Mouse (Mus musculus): Measurements from ENCODE around the gene Ush1c. TPM values are rescaled to one million over a fixed set of nuclear protein-coding genes. Genes with fewer than 3 reads are reported as not detected.

Gene Ush1c
- total and polyA plus RNA-seq, 3 experiments: not detected

DNA sequence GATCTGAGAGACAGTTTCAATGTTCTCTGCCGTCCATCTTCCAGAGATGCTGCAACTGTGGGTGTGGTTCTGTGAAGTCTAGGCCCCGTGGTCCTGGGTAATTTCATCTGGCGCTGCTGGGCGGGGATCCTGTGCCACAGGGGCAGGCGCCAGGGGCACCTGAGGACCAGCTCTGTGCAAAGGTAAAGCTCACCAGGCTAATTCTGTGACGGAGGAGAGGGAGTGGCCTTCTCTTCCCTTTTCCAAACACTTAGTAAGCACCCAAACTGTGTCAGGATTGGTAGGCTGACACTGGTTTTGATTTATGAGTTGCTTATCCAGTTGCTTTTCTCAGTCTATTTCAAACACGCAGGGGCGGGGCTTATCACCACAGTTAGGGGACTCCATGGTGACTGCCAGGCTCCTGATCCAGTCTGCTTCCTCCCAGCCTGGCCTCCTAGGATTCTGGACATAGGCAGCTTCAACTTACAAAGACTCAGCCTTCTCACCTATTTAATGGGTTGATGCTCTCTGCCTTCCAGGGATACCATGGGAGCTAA lies 17.6 kb downstream of the Ush1c start:
- Histone ChIP-seq H3K27ac (ENCODE audit: insufficient read depth, low read depth) (no peak overlapping the region), H3K36me3 (replicated peaks in 1 of 2; ENCODE audit: control insufficient read depth in 1 of 2, insufficient read depth in 1 of 2, low read length in 1 of 2) (no peaks in the 10 kb centered on the region), H3K27me3 (replicated peaks) (peaks cover 76% of the 10 kb centered on the region), H3K4me1 (ENCODE audit: control insufficient read depth in 1 of 2, insufficient read depth in 2 of 2) (0 out of 4 replicates have a peak, but pooled peaks cover 0 to 2% of the 10 kb centered on the region in 2 experiments), H3K79me2 (replicated peaks; ENCODE audit: control insufficient read depth, extremely low read depth, insufficient read depth, poor library complexity, severe bottlenecking) (no peaks in the 10 kb centered on the region), H3K9ac (ENCODE audit: insufficient read depth, low read depth) (no peak overlapping the region), H3K4me2 (ENCODE audit: insufficient read depth, low read depth, poor library complexity, severe bottlenecking) (no peak overlapping the region), H3K4me3 (replicated peaks in 1 of 3; ENCODE audit: low read depth in 2 of 3, low read length in 2 of 3, poor library complexity in 1 of 3) (no peak overlapping the region), H3K9me3 (replicated peaks; ENCODE audit: low read length) (peaks cover 6% of the 10 kb centered on the region)
- dilution Hi-C loops (cut with MboI; ENCODE audit: extremely low pct_ligation_motif_present, extremely low pct_unique_long_range_greater_than_20kb, low sequenced_read_pairs) (no loop called here), in situ Hi-C loops (cut with MboI; ENCODE audit: low pct_ligation_motif_present, low pct_unique_long_range_greater_than_20kb, low sequenced_read_pairs) (no loop called here)
- TF ChIP-seq USF1 (IDR thresholded peaks at IDR 0.05; ENCODE audit: low read depth, low read length) (no peak), SIN3A (IDR thresholded peaks at IDR 0.05; ENCODE audit: low read length) (no peak), JUN (IDR thresholded peaks at IDR 0.05; ENCODE audit: insufficient read depth, low read depth, low read length) (no peak), MAX (IDR thresholded peaks at IDR 0.05; ENCODE audit: low read length) (no peak), USF2 (conservative IDR thresholded peaks at IDR 0.05; ENCODE audit: low read depth, low read length) (no peak), MAZ (IDR thresholded peaks at IDR 0.05; ENCODE audit: low read depth, low read length) (no peak)
- no peak for DNase-seq (ENCODE audit: extremely low read depth)

DNA sequence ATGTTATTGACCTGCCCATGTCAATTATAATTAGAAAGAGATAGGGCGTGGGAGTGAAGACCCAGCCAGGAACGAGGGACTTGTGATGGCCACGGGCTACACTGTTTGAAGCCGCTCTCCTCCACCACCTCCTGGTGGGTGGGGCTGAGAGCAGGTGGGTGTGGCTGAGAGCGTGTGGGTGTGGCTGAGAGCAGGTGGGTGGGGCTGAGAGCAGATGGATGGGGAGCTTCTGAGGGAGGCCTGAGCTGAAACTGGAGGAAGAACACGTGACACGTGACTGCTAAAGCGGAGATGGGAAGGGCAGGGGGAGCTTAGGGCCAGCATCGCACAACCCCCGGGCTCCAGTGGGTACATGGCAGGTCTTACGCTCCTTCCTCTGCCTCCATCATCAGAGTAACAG lies 19.9 kb downstream of the Ush1c start:
- Histone ChIP-seq H3K4me2 (ENCODE audit: insufficient read depth, low read depth, poor library complexity, severe bottlenecking) (no peak overlapping the region), H3K27ac (ENCODE audit: insufficient read depth, low read depth) (no peak overlapping the region), H3K79me2 (replicated peaks; ENCODE audit: control insufficient read depth, extremely low read depth, insufficient read depth, poor library complexity, severe bottlenecking) (no peaks in the 10 kb centered on the region), H3K9me3 (replicated peaks; ENCODE audit: low read length) (no peaks in the 10 kb centered on the region), H3K9ac (ENCODE audit: insufficient read depth, low read depth) (no peak overlapping the region), H3K4me3 (replicated peaks in 1 of 3; ENCODE audit: low read depth in 2 of 3, low read length in 2 of 3, poor library complexity in 1 of 3) (no peak overlapping the region), H3K36me3 (replicated peaks in 1 of 2; ENCODE audit: control insufficient read depth in 1 of 2, insufficient read depth in 1 of 2, low read length in 1 of 2) (no peaks in the 10 kb centered on the region), H3K4me1 (ENCODE audit: control insufficient read depth in 1 of 2, insufficient read depth in 2 of 2) (0 out of 4 replicates have a peak, but pooled peaks cover 0 to 2% of the 10 kb centered on the region in 2 experiments), H3K27me3 (replicated peaks) (peaks cover 91% of the 10 kb centered on the region)
- no peak for TF ChIP-seq IRF4 (IDR thresholded peaks at IDR 0.05; ENCODE audit: low read depth, low read length)
- TF ChIP-seq GABPA (IDR thresholded peaks at IDR 0.05; ENCODE audit: insufficient replicate concordance, low read depth, low read length): no peak
- no peak for TF ChIP-seq UBTF (IDR thresholded peaks at IDR 0.05; ENCODE audit: low read depth, low read length)
- no peak for TF ChIP-seq TCF12 (IDR thresholded peaks at IDR 0.05; ENCODE audit: low read depth, low read length)
- TF ChIP-seq NELFE (IDR thresholded peaks at IDR 0.05; ENCODE audit: low read depth, low read length): no peak
- no peak for TF ChIP-seq MXI1 (IDR thresholded peaks at IDR 0.05; ENCODE audit: low read depth, low read length)
- no peak for TF ChIP-seq SMC3 (IDR thresholded peaks at IDR 0.05; ENCODE audit: low read depth, low read length)
- TF ChIP-seq KAT2A (IDR thresholded peaks at IDR 0.05; ENCODE audit: insufficient replicate concordance, low read length): no peak
- no peak for TF ChIP-seq CHD1 (IDR thresholded peaks at IDR 0.05; ENCODE audit: low read depth, low read length)
- no peak for TF ChIP-seq JUN (IDR thresholded peaks at IDR 0.05; ENCODE audit: insufficient read depth, low read depth, low read length)
- no peak for TF ChIP-seq ZKSCAN1 (IDR thresholded peaks at IDR 0.05; ENCODE audit: borderline replicate concordance, low read depth, low read length)
- no peak for TF ChIP-seq RAD21 (IDR thresholded peaks at IDR 0.05; ENCODE audit: low read depth, low read length)
- no peak for TF ChIP-seq BHLHE40 (IDR thresholded peaks at IDR 0.05; ENCODE audit: low read depth, low read length)
- no peak for TF ChIP-seq CHD2 (IDR thresholded peaks at IDR 0.05; ENCODE audit: low read length)
- no peak for TF ChIP-seq MEF2A (IDR thresholded peaks at IDR 0.05; ENCODE audit: borderline replicate concordance, low read depth, low read length)
- TF ChIP-seq JUND (conservative IDR thresholded peaks at IDR 0.05; ENCODE audit: low read depth, low read length): no peak
- in situ Hi-C loops (cut with MboI; ENCODE audit: low pct_ligation_motif_present, low pct_unique_long_range_greater_than_20kb, low sequenced_read_pairs) (no loop called here), dilution Hi-C loops (cut with MboI; ENCODE audit: extremely low pct_ligation_motif_present, extremely low pct_unique_long_range_greater_than_20kb, low sequenced_read_pairs) (no loop called here)
- no peak for DNase-seq (ENCODE audit: extremely low read depth)

Data from CH12.LX (cell line).